Mouse (Mus musculus) kidney, adult 2 months (tissue): Measurements from ENCODE around the gene Rora. TPM values are rescaled to one million over a fixed set of nuclear protein-coding genes. Genes with fewer than 3 reads are reported as not detected.
A peak's percentile ranks its signal among the peaks of the same experiment; 100 is the strongest.

Experiments
- DNase-seq: peaks from one replicate; pipeline ENCODE4 v3.0.0; 2021
- H3K27ac ChIP-seq: fragments of 200-500 bp; 2 replicates; pipeline ENCODE4 v1.5.1; 2012; ENCODE audit warnings: low read depth, low read length, control low read depth, inconsistent platforms; ENCODE audit not compliant: insufficient read depth
- H3K27me3 ChIP-seq: fragments of 200-500 bp; replicated peaks from 2 replicates; pipeline ENCODE4 v1.6.1; 2012; ENCODE audit warnings: mild to moderate bottlenecking, moderate library complexity, low read length, inconsistent platforms; ENCODE audit not compliant: control insufficient read depth, insufficient read depth
- H3K36me3 ChIP-seq: fragments of 200-500 bp; 2 replicates; pipeline ENCODE4 v1.6.1; 2012; ENCODE audit warnings: mild to moderate bottlenecking, moderate library complexity, low read length, inconsistent platforms; ENCODE audit not compliant: control insufficient read depth, insufficient read depth
- H3K4me1 ChIP-seq: fragments of 200-500 bp; 2 replicates; pipeline ENCODE4 v1.6.1; 2011; ENCODE audit warnings: low read length; ENCODE audit not compliant: control insufficient read depth, insufficient read depth
- H3K4me3 ChIP-seq: fragments of 200-500 bp; 2 replicates; pipeline ENCODE4 v1.5.1; 2011; ENCODE audit warnings: mild to moderate bottlenecking, low read depth, low read length, control low read depth; ENCODE audit not compliant: insufficient read depth
- CTCF ChIP-seq: fragments of 200-500 bp; conservative IDR thresholded peaks from 2 replicates; pipeline ENCODE4 v1.5.1; 2011; ENCODE audit warnings: low read depth, mild to moderate bottlenecking, control low read depth, low read length, moderate library complexity, mixed read lengths; ENCODE audit not compliant: insufficient read depth, insufficient read length
- POLR2A ChIP-seq: fragments of 200-500 bp; IDR thresholded peaks from one replicate; pipeline ENCODE4 v1.6.1; 2011; ENCODE audit warnings: low read depth, low read length, control low read depth
- WGBS: fragments of 180-500 bp; shearing (Covaris S2); methylation state at CpG from one replicate; pipeline ENCODE4 v1.1.7; 2018; 5-methylcytosine and 5-hydroxymethylcytosine counted together
- polyA plus RNA-seq: library from polyadenylated mRNA; depleted of rRNA; stranded (reverse); fragments of >200 nt; gene quantifications from 2 replicates; pipeline ENCODE4 v1.2.3, GENCODE M21; 2012

Gene Rora
- polyA plus RNA-seq, 1 experiment: 15.5 TPM

DNA sequence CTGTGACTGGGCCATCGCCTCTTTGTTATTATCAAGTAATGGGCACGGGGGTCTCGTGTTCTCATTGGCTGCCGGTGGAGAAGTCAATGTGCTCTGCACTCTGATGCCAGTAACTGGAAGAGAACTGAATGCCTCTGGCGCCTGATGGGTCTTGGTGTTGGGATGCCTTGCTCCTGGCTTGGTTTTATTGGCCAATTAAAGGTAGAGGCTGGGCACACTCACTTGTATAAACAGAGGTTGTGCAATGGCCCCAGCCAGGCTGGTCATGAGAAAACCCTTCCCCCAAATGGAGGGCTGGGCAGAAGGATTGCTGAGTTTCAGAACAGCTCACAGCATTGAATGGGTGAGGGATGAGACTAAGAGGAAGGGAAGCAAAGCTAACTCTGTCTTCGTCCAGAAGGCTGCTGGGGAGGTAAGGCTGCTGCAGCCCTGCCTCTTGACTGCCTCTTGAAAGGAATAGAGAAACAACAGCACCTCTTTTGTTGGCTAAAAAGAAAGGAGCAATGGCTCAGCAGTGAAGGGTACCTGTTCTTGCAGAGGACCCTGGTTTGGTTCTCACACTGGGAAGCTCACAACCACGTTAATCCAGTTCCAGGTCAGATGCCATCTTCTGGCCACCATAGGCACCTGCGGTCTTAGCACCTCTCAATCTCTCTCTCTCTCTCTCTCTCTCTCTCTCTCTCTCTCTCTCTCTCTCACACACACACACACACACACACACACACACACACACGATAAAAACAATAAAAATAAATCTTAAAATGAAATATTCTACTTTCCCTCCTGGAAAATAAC lies 653.3 kb downstream of the Rora start:
- DNase-seq: no peak
- H3K4me1 ChIP-seq: peaks cover 13% of the 10 kb centered on the region
- no peak overlapping the region for H3K27ac ChIP-seq
- H3K4me3 ChIP-seq: no peak overlapping the region
- 79% methylated on average over 9 of the region's 9 CpGs for WGBS
- H3K36me3 ChIP-seq: no peaks in the 10 kb centered on the region
- H3K27me3 ChIP-seq: no peaks in the 10 kb centered on the region
- TF ChIP-seq CTCF (no peak; the same call in 1 of the 2 replicates), POLR2A (no peak)

DNA sequence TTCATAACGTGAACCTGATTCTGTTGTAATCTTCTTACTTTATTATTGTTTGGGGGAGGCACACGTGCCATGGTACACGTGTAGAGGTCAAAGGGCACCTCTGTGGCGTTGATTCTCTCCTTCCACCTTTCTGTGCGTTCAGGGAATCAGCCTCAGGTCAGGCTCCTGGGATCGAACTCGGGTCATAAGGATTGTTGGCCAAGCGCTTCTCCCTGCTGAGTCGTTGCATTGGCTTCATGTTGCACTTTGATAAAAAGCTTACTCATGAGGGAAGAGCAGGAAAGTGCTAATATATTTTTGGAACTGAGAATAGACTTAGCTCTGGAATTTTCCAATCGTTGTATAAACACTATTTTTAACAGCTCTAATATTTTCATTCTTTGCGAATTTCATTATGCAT lies 654.4 kb downstream of the Rora start:
- no peak overlapping the region for H3K27ac ChIP-seq
- no peak for DNase-seq
- 67% methylated on average over 11 of the region's 11 CpGs for WGBS
- H3K36me3 ChIP-seq: no peaks in the 10 kb centered on the region
- no peaks in the 10 kb centered on the region for H3K27me3 ChIP-seq
- peaks cover 10% of the 10 kb centered on the region for H3K4me1 ChIP-seq
- TF ChIP-seq CTCF (no peak), POLR2A (no peak)
- no peak overlapping the region for H3K4me3 ChIP-seq

DNA sequence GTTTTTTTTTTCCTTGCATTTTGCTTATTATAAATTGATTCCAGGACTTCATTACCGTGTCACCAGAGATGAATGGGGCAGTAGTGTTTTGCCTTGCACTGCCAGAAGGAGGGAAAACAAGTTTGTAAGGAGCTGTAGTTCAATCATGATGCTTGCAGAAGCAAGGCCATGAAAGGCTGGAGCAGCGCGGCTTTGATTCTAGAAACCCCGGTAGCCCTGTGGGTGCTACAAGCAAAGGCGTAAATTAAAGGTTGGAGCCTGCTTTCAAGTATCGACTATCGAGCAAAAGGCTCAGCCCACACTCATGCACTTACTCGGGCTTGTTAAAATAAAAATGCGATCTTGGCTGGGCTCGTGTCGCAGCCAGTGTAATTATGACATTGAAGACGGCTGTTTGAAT lies 656.9 kb downstream of the Rora start:
- no peaks in the 10 kb centered on the region for H3K27me3 ChIP-seq
- no peak overlapping the region for H3K27ac ChIP-seq
- DNase-seq: no peak
- H3K36me3 ChIP-seq: no peaks in the 10 kb centered on the region
- 50% methylated on average over 12 of the region's 12 CpGs for WGBS
- TF ChIP-seq POLR2A (no peak), CTCF (no peak)
- peaks cover 6% of the 10 kb centered on the region for H3K4me1 ChIP-seq
- H3K4me3 ChIP-seq: no peak overlapping the region

- WGBS: 60% methylated on average over 3 of the region's 3 CpGs
- Histone ChIP-seq H3K27ac (no peak overlapping the region), H3K36me3 (no peaks in the 10 kb centered on the region), H3K4me1 (peaks cover 9% of the 10 kb centered on the region), H3K4me3 (no peak overlapping the region), H3K27me3 (no peaks in the 10 kb centered on the region)
- TF ChIP-seq POLR2A (no peak), CTCF (no peak)
- peak; percentile 39 for DNase-seq
These were observed 659.7 kb downstream of the Rora start for GRCm38 (mm10) chr9:69313297-69313696.

DNA sequence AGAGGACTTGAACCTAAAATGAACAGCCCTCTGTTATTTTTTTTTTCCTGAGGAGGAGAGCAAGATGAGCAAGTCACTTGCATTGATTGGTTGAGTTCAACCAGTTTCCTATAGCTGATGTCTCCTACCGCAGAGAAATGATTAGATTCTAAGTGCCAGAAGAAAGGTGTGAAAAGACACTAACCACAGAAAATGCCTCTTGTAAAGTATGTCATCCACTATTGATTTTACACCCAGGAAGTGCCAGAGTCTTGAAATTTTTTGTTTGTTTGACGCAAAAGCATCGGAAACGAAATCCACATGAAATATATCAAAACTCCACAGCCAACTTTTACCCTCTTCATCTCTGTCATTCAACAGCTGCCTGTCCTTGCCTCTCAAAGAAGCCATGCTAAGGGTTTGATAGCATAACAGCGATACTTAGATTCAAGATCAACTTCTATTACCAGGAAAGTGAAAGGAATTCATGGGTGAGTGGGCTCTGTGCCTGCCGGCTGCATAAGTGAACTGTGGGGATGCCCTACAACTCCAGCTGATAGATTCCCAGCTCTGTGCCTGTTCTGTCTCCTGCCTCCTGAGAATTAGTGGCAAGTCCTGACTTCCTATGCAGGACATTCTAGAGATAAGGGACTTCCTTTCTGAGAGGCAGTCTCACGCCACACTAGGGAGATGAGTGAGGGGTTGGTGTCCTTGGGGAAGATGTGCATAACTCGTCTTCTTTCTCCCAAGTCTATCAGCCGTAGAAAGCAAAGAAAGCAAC lies 661.0 kb downstream of the Rora start:
- no peaks in the 10 kb centered on the region for H3K36me3 ChIP-seq
- H3K27ac ChIP-seq: no peak overlapping the region
- H3K27me3 ChIP-seq: no peaks in the 10 kb centered on the region
- no peak for DNase-seq
- no peak for TF ChIP-seq CTCF
- no peak for TF ChIP-seq POLR2A
- WGBS: 70% methylated on average over 9 of the region's 9 CpGs
- H3K4me3 ChIP-seq: no peak overlapping the region
- H3K4me1 ChIP-seq: peaks cover 7% of the 10 kb centered on the region; the same call in 1 of the 2 replicates

GRCm38 (mm10) chr9:69317527-69318115 lies 664.0 kb downstream of the Rora start:
- peaks cover 7% of the 10 kb centered on the region; the same call in 1 of the 2 replicates for H3K4me1 ChIP-seq
- H3K27ac ChIP-seq: no peak overlapping the region
- WGBS: 61% methylated on average over 3 of the region's 3 CpGs
- no peak for TF ChIP-seq CTCF
- no peaks in the 10 kb centered on the region for H3K27me3 ChIP-seq
- DNase-seq: no peak
- no peaks in the 10 kb centered on the region for H3K36me3 ChIP-seq
- H3K4me3 ChIP-seq: no peak overlapping the region

DNA sequence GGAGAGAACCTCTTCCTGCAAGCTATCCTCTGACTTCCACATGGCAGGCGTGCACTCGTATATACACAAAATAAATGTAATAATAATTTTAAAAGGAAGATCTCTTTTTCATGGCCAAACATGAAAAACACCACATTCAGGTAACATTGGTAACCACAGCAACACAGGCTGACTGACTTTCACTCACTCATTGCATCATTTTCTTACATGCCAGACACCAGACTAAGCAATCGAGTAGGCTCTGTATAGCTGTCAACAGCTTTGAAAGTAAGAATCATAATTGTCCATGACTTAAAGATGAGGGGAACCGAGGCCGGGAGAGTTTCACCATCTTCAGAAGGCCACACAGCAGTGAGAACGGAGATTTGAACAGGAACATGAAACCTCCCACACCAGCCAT lies 665.8 kb downstream of the Rora start:
- no peak overlapping the region for H3K4me3 ChIP-seq
- H3K36me3 ChIP-seq: no peaks in the 10 kb centered on the region
- no peaks in the 10 kb centered on the region for H3K27me3 ChIP-seq
- DNase-seq: no peak
- peaks cover 17% of the 10 kb centered on the region; the same call in 1 of the 2 replicates for H3K4me1 ChIP-seq
- WGBS: 96% methylated on average over 6 of the region's 6 CpGs
- H3K27ac ChIP-seq: no peak overlapping the region
- TF ChIP-seq CTCF: no peak
- TF ChIP-seq POLR2A: no peak
